Mouse (Mus musculus) brain, embryonic 14.5 days (tissue): ENCODE measurements around the gene Esrra.

Experiments used
- CTCF ChIP-seq: fragments of 200-500 bp; IDR thresholded peaks from 2 replicates; pipeline ENCODE4 v1.5.1; 2012; ENCODE audit warnings: inconsistent platforms, mild to moderate bottlenecking, moderate library complexity, borderline replicate concordance; ENCODE audit not compliant: insufficient read depth, insufficient read length; ENCODE audit errors: extremely low read depth
- POLR2A ChIP-seq: fragments of 200-500 bp; IDR thresholded peaks from 2 replicates; pipeline ENCODE4 v1.6.1; 2012; ENCODE audit warnings: mild to moderate bottlenecking, inconsistent platforms, borderline replicate concordance; ENCODE audit not compliant: poor library complexity, insufficient read depth, insufficient read length, severe bottlenecking; ENCODE audit errors: extremely low read depth

DNA sequence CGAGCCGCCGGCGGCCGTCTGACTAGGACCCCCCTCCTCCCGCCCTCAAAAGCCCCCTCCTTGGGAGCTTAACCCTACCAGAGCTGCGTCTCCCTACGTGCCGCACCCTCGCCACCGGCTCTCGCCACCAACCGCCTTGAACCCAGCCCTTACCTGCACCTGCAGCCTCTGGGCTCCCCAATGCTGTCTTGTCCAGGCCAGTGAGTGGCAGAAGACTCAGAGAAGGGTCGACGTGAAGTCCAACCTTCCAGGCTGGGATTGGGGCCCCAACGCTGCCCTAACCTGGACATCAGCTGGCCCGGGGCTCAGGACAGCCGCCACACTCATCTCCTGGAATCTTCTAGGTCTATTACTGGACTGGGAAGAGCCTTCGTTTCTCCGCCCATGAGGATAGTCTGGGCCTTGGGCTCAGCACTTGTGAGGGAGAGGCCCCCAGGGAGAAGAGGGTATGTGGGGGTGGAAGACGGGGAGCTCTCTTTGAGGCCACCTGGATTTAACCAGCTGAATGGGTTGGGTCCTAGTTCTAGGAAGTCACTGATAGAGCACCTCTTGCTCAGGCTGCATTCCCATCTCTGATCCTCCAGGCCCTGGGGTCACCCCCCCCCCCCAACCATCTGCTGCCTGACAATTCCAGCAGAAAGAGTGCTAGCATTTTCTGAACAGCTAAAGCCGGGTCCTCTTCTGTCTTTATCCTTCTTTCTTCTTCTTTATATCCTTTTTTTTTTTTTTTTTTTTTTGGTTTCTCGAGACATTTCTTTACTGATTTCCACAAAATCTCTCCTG, 12.8 kb upstream of the Esrra start, which contains the start of gene Kcnk4:
- no peak for TF ChIP-seq CTCF
- TF ChIP-seq POLR2A = no peak
